Mouse (Mus musculus): Measurements from ENCODE around the gene Lrrc8b.

Lrrc8b gene

GRCm38 (mm10) chr5:105480561-105480960 is 65.0 kb downstream of the Lrrc8b start:
- no peak for DNase-seq (ENCODE audit: low read depth, low spot score)

GRCm38 (mm10) chr5:105483632-105484031 is 68.1 kb downstream of the Lrrc8b start:
- DNase-seq (ENCODE audit: low read depth, low spot score) = no peak

DNA sequence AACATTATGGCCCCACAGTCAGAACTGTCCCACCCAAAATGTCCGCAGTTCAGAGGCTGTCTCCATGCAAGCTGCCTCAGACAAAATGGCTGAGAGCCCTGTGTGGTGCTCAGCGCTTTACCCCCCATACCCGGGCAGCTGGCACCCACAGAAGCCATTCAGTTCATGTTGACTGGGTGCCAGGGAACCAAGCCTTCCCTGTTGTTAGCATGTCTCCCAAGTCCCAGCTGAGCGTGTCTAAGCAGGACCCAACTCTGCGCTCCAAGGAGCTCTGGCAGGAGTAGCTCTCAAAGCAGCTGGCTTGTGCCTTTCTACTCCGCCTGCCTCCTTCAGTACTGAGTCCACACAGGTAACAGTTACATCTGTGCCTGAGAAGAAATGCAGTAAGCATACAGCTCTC is 68.7 kb downstream of the Lrrc8b start:
- peak; percentile 70 for DNase-seq (ENCODE audit: low read depth, low spot score)

DNA sequence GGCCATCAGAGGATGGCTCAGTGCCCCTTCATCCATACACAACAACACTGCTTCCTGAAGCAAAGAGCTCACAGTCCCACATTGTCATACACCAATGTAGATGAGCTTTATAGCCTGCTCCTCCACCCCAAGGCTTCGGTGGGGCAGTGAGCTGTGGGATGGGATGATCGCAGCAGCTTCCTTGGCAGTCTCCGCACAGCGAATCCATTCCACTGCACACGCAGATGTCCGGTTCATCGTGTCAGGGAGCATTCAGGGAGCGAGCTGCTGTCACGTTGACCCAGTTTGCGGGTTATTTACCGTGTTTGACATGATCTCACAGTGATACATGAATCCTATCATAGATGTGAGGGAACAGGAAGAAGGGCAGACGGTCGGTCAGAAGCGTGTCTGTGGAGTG is 69.3 kb downstream of the Lrrc8b start:
- DNase-seq (ENCODE audit: low read depth, low spot score) = no peak

- DNase-seq (ENCODE audit: low read depth, low spot score) = no peak
Observed at GRCm38 (mm10) chr5:105490211-105490610, 74.6 kb downstream of the Lrrc8b start.

DNA sequence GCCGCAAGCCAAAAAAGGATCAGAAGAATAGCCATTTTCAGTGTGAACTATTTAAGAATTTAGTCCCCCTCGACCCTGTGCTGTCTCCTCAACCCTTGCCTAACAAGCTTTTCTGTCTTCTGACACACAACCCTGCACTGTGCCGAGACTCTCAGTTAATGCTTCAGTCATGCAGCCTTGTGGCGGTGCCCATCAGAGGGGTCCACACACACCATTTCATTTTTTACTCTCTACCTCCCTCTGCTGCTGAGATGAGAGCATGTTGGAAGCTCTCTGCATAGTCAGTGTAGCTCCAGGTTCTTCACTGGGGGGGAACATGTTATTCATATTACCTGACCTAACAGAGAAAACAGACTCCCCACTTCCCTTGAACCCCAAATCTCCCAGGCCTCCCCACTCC is 75.8 kb downstream of the Lrrc8b start:
- DNase-seq (ENCODE audit: low read depth, low spot score) = no peak

DNA sequence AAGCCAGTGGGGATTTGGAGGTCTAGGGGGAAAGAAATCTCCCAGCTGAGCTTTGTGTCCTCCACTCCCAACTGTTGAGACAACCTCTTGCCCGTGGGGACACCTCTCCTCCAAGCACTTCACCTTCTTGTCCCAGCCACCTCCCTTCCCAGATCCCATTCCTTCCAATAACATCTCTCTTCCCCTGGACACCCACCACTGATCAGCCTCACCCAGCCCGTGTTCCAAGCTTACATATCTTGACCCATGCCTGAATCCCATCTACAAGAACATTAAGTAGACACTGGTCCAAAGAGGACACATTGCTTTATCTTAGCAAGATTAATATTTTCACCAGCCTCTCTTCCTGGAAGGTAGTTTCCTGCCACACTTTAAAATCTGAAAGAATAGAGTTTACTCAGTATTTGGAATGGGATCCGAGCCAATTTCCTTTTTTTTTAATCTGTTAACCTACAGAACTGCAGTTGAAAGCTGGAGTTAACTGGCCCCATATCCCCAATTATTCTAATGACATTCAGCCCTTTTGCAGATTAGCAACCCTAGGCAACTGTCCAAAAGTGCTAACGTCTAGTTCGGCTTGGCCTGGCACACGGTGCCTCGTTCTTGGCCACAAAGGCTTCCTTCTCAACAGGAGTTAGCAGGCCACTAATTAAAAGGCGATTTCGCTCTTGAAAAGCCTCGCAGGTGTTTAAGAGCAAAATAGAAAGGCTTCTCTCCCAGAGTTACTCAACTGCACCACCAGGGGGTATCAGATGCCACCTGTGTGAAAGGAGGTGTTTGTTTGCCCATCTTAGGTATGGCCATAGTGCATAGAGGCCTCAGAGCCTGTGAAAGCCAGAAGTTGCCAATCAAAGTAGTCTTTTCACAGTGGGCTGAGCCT is 77.0 kb downstream of the Lrrc8b start:
- DNase-seq (ENCODE audit: low read depth, low spot score) = peak; percentile 80

- no peak for DNase-seq (ENCODE audit: low read depth, low spot score)
Observed at GRCm38 (mm10) chr5:105493377-105493776, 77.8 kb downstream of the Lrrc8b start.

GRCm38 (mm10) chr5:105494246-105494917 is 78.8 kb downstream of the Lrrc8b start:
- peak; percentile 89 for DNase-seq (ENCODE audit: low read depth, low spot score)

- peak; percentile 78 for DNase-seq (ENCODE audit: low read depth, low spot score)
Observed at GRCm38 (mm10) chr5:105494918-105495901, 79.6 kb downstream of the Lrrc8b start.

GRCm38 (mm10) chr5:105496133-105496532 is 80.6 kb downstream of the Lrrc8b start:
- no peak for DNase-seq (ENCODE audit: low read depth, low spot score)

DNA sequence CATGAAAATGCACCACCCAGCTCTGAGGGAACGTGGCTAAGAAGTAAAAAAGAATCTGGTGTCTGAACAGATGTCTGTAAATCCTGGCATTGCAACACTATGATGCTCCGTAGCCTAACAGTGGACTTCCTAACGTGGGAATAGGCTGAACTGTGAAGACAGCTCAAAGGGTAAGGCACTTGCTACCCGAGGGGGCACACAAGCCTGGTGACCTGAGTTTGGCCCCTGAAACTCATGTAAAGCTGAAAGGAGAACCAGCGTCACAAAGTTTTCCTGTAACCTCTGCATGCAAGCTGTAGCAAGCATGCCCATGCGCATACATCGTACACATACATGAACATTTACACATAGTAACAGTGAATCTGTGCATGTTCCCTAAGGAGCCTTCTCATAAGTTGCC is 81.0 kb downstream of the Lrrc8b start:
- DNase-seq (ENCODE audit: low read depth, low spot score) = no peak

DNA sequence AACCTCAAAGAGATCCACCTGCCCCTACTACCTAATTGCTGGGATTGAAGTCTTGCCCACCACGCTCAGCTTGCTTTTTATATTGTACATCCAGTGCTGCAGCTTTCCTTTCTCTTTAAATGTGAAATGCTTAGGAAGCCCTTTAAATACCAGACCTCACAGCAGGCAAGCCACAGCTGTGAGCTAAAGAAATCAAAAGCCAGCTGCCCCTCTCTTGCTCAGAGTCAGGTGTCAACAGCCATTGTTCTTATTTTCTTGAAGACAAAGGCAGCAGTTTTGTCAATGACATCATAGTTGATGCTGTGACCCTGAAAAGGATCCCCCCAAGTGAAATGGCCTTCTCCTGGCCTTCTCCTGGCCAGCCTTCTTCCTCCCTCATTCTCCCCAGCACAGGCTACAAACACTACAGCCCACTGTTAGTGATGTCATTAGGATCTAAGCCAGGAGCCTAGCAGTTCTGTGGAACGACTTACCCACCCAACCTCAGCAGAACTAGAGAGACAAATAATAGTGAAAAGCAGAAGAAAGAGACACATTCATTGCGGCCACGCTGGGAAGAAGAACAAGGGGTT is 82.9 kb downstream of the Lrrc8b start:
- DNase-seq (ENCODE audit: low read depth, low spot score) = peak; percentile 73

DNA sequence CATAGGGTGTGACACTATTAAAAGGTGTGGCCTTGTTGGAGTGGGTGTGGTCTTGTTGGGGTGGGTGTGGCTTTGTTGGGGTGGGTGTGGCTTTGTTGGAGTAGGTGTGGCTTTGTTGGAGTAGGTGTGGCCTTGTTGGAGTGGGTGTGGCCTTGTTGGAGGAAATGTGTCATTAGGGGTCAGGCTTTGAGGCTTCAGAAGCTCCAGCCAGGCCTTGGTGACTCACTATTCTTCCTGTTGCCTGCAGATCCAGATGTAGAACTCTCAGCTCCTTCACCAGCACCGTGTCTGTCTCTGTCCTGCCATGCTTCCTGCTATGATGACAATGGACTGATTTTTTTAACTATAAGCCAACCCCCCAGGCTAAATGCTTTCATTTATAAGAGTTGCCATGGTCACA is 83.8 kb downstream of the Lrrc8b start:
- DNase-seq (ENCODE audit: low read depth, low spot score) = no peak

- peak; percentile 62 for DNase-seq (ENCODE audit: low read depth, low spot score)
Observed at GRCm38 (mm10) chr5:105500132-105501121, 84.9 kb downstream of the Lrrc8b start.

GRCm38 (mm10) chr5:105501136-105501535 is 85.6 kb downstream of the Lrrc8b start:
- DNase-seq (ENCODE audit: low read depth, low spot score) = no peak

DNA sequence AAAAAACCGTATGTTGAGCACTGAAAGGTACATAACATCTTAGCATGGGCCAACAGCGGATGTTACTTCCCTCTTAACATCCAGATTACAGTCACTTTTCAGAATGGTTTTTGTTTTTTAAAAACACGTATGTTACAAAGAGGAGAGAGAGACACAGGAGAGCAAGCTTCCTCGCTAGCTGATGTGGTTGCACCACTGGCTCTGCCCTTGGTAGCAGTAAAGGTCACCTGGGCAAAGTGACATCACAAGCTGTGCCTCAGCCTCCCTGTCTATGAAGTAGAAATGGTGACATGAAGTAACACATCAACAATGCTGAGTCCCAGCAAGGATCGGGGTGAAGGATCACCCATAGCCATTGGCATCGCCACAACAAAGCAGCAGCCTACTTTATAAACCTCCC is 93.2 kb downstream of the Lrrc8b start:
- DNase-seq (ENCODE audit: low read depth, low spot score) = no peak

- DNase-seq (ENCODE audit: low read depth, low spot score) = no peak
Observed at GRCm38 (mm10) chr5:105512297-105512696, 96.7 kb downstream of the Lrrc8b start.

DNA sequence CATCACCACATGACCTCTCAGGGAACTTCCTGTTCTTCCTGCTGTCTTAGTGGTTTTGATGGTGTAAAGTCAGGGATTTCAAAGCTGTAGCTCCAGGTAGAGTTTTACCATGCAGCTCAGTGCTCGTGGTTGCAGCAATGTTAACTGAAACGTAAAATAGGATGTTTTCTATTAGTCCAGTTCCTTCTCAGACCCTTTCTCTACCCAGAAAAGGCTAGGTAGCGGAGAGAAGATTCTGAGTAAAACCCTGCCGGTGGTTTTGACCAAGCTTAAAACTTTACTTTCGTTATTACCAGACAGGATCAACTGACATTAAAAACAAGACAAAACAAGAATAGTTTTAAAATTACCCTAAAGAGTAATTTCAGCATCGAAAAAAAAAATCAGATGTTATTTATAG is 100.0 kb downstream of the Lrrc8b start:
- DNase-seq (ENCODE audit: low read depth, low spot score) = no peak

- no peak for DNase-seq (ENCODE audit: low read depth, low spot score)
Observed at GRCm38 (mm10) chr5:105516290-105516689, 100.7 kb downstream of the Lrrc8b start.

All from brain, adult 2 months (tissue).